Mouse (Mus musculus): Measurements from ENCODE around the gene Sipa1l2. TPM values are rescaled to one million over a fixed set of nuclear protein-coding genes. Genes with fewer than 3 reads are reported as not detected.

The Sipa1l2 gene
- polyA plus RNA-seq, 1 experiment from 2014 or later: 32.8 TPM

GRCm38 (mm10) chr8:125510861-125511668 is 58.5 kb downstream of the Sipa1l2 start:
- H3K9ac ChIP-seq: no peak overlapping the region
- no peak overlapping the region for H3K4me2 ChIP-seq
- no peaks in the 10 kb centered on the region for H3K36me3 ChIP-seq
- H3K9me3 ChIP-seq (replicated peaks): no peaks in the 10 kb centered on the region
- H3K27me3 ChIP-seq (replicated peaks): no peaks in the 10 kb centered on the region
- WGBS: 44% methylated on average over 14 of the region's 14 CpGs
- peak overlapping the region; percentile 57 for H3K27ac ChIP-seq (ENCODE audit: poor library complexity, severe bottlenecking)
- no peak overlapping the region for H3K4me3 ChIP-seq
- peaks cover 95% of the 10 kb centered on the region for H3K4me1 ChIP-seq (replicated peaks)
- ATAC-seq (ENCODE audit: insufficient number of reproducible peaks, low FRiP score): no peak

DNA sequence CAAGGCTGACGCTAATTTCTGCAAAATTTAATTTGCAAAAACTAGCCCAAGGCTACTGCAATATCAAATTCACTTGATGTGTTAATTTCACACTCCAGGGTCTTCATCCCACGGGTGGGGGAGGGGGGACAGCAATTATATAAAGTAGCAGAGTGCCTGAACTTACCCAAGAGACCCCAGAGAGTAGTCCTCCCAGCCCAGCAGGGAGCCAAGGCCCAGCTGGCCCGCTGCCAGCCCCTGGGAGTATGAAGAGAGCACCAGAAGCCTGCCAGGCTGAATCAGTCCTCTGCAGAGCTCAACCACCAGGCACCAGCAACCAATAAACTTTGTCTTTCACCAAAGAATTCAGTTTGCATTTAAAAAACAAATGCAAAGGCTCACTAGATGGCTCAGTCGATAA is 59.8 kb downstream of the Sipa1l2 start:
- H3K27me3 ChIP-seq (replicated peaks): no peaks in the 10 kb centered on the region
- no peak overlapping the region for H3K9ac ChIP-seq
- 44% methylated on average over 4 of the region's 4 CpGs for WGBS
- H3K4me3 ChIP-seq: no peak overlapping the region
- no peaks in the 10 kb centered on the region for H3K36me3 ChIP-seq
- no peak overlapping the region for H3K4me2 ChIP-seq
- peaks cover 96% of the 10 kb centered on the region for H3K4me1 ChIP-seq (replicated peaks)
- 0 out of 2 replicates have a peak, but pooled peaks have one; percentile 23 for ATAC-seq (ENCODE audit: insufficient number of reproducible peaks, low FRiP score)
- H3K27ac ChIP-seq (ENCODE audit: poor library complexity, severe bottlenecking): 0 out of 2 replicates have a peak overlapping the region, but pooled peaks have one; percentile 30
- no peaks in the 10 kb centered on the region for H3K9me3 ChIP-seq (replicated peaks)

GRCm38 (mm10) chr8:125509175-125509574 is 60.4 kb downstream of the Sipa1l2 start:
- Histone ChIP-seq H3K36me3 (no peaks in the 10 kb centered on the region), H3K9ac (no peak overlapping the region), H3K27ac (ENCODE audit: poor library complexity, severe bottlenecking) (no peak overlapping the region), H3K4me2 (no peak overlapping the region), H3K4me3 (no peak overlapping the region), H3K27me3 (replicated peaks) (no peaks in the 10 kb centered on the region), H3K9me3 (replicated peaks) (no peaks in the 10 kb centered on the region), H3K4me1 (replicated peaks) (peaks cover 96% of the 10 kb centered on the region)
- WGBS: 81% methylated on average over 6 of the region's 6 CpGs
- no peak for ATAC-seq (ENCODE audit: insufficient number of reproducible peaks, low FRiP score)

DNA sequence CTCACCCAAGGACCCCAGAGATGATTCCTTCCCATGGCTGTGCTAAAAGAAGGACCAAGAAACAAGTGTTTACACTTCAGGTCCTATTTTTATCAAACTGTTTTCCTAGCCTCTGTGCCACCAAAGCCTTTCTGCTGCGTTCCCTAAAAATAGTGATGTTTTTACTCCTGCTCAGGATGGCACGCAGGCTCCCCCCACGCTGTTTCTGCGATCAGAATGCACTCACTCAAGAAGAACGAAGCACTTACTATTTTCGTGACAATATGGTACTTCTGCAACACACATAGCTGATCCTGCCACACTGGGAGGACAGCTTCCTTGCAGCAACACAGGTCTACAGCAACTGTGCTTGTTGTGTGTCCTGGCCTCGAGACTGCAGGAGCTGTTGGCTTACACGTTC is 62.3 kb downstream of the Sipa1l2 start:
- Histone ChIP-seq H3K4me1 (replicated peaks) (peaks cover 91% of the 10 kb centered on the region), H3K27me3 (replicated peaks) (no peaks in the 10 kb centered on the region), H3K4me2 (peak overlapping the region; percentile 4; the same call in 1 of the 2 replicates), H3K4me3 (no peak overlapping the region), H3K36me3 (0 out of 2 replicates have a peak, but pooled peaks cover 3% of the 10 kb centered on the region), H3K27ac (ENCODE audit: poor library complexity, severe bottlenecking) (peak overlapping the region; percentile 48), H3K9ac (0 out of 2 replicates have a peak overlapping the region, but pooled peaks have one; percentile 3), H3K9me3 (replicated peaks) (no peaks in the 10 kb centered on the region)
- 37% methylated on average over 8 of the region's 8 CpGs for WGBS
- no peak for ATAC-seq (ENCODE audit: insufficient number of reproducible peaks, low FRiP score)

DNA sequence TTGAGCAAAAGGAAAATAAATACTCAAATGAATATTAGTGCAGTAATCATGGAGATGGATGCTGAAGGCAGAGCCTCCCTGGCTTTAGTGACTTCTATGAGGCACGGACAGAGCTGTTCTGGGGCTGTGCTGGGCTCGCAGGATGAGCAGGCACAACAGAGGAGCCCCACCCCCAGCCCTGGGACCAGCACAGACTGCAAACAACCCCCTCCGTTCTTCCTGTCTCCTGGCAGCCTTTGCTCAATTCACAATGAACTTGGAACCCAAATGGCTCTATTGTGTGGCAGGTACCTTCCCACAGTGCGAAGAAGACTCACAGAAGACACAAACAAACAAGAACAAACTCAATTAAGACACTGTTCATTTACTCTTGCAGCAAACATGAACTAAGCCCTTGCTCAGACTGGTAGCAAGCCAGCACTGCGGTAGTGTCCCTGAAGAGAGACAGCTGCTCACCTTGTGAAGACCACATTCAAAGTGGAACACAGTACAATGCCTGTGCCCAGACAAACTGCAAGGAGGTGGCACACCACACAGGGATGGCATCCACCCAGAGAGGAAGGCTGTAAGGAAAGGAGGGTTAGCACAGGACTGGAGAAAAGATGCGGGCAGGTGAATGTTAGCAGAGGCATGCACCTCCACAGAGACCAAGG is 64.9 kb downstream of the Sipa1l2 start:
- ATAC-seq (ENCODE audit: insufficient number of reproducible peaks, low FRiP score): no peak
- no peaks in the 10 kb centered on the region for H3K9me3 ChIP-seq (replicated peaks)
- no peak overlapping the region for H3K4me2 ChIP-seq
- 36% methylated on average over 6 of the region's 6 CpGs for WGBS
- H3K27me3 ChIP-seq (replicated peaks): no peaks in the 10 kb centered on the region
- H3K27ac ChIP-seq (ENCODE audit: poor library complexity, severe bottlenecking): no peak overlapping the region
- no peak overlapping the region for H3K4me3 ChIP-seq
- H3K9ac ChIP-seq: peak overlapping the region; percentile 16; the same call in 1 of the 2 replicates
- 0 out of 2 replicates have a peak, but pooled peaks cover 3% of the 10 kb centered on the region for H3K36me3 ChIP-seq
- H3K4me1 ChIP-seq (replicated peaks): peaks cover 87% of the 10 kb centered on the region

DNA sequence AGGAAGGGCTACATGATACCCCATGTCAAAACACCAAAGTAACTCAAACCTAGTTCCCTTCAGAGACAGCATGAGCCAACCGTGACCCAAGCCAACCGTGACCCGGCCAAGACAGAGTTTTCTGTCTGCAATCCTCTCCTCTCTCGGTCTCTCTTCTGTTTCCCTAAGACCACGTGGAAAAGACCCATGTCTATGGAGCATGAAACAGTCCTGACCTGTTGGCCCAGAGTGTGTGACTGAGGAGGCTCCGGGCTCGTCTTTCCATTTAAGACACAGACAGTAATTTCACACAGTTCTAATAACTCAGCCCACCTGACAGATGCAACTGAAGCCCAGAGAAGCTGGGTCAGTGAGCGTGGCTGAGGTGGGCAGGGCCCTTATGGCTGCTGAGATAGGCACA is 65.8 kb downstream of the Sipa1l2 start:
- H3K36me3 ChIP-seq: 0 out of 2 replicates have a peak, but pooled peaks cover 3% of the 10 kb centered on the region
- no peak overlapping the region for H3K27ac ChIP-seq (ENCODE audit: poor library complexity, severe bottlenecking)
- peaks cover 87% of the 10 kb centered on the region for H3K4me1 ChIP-seq (replicated peaks)
- H3K4me2 ChIP-seq: no peak overlapping the region
- no peak overlapping the region for H3K9ac ChIP-seq
- no peaks in the 10 kb centered on the region for H3K27me3 ChIP-seq (replicated peaks)
- ATAC-seq (ENCODE audit: insufficient number of reproducible peaks, low FRiP score): no peak
- 80% methylated on average over 8 of the region's 8 CpGs for WGBS
- no peak overlapping the region for H3K4me3 ChIP-seq
- no peaks in the 10 kb centered on the region for H3K9me3 ChIP-seq (replicated peaks)

DNA sequence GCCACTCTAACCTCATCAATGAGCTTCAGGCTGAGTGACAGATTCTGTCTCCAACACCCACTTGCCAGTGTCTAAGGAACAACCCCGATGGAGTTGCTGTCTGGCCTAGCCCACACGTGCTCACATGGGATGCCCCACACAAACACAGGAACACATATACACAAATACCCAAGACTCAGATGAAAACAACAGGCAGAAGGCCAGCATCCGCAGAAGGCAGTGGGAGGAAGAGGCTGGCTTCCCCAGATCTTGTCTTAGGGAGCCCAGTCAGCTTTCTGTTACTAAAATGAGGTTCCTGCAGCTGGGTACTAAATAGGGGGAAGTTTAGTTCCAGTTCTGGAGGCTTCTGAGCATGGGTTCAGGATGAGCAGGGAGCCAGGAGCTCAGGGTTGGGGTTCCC is 66.8 kb downstream of the Sipa1l2 start:
- H3K9me3 ChIP-seq (replicated peaks): no peaks in the 10 kb centered on the region
- 0 out of 2 replicates have a peak, but pooled peaks cover 3% of the 10 kb centered on the region for H3K36me3 ChIP-seq
- WGBS: 76% methylated on average over 3 of the region's 3 CpGs
- no peak overlapping the region for H3K27ac ChIP-seq (ENCODE audit: poor library complexity, severe bottlenecking)
- no peak overlapping the region for H3K4me2 ChIP-seq
- H3K9ac ChIP-seq: no peak overlapping the region
- ATAC-seq (ENCODE audit: insufficient number of reproducible peaks, low FRiP score): no peak
- H3K4me3 ChIP-seq: no peak overlapping the region
- peaks cover 87% of the 10 kb centered on the region for H3K4me1 ChIP-seq (replicated peaks)
- no peaks in the 10 kb centered on the region for H3K27me3 ChIP-seq (replicated peaks)

GRCm38 (mm10) chr8:125500005-125500404 is 69.6 kb downstream of the Sipa1l2 start:
- no peak overlapping the region; the same call in 1 of the 2 replicates for H3K9ac ChIP-seq
- H3K9me3 ChIP-seq (replicated peaks): no peaks in the 10 kb centered on the region
- no peak for ATAC-seq (ENCODE audit: insufficient number of reproducible peaks, low FRiP score)
- H3K27ac ChIP-seq (ENCODE audit: poor library complexity, severe bottlenecking): peak overlapping the region; percentile 58
- H3K36me3 ChIP-seq: 0 out of 2 replicates have a peak, but pooled peaks cover 3% of the 10 kb centered on the region
- H3K4me2 ChIP-seq: no peak overlapping the region
- peaks cover 86% of the 10 kb centered on the region for H3K4me1 ChIP-seq (replicated peaks)
- 74% methylated on average over 5 of the region's 5 CpGs for WGBS
- H3K27me3 ChIP-seq (replicated peaks): no peaks in the 10 kb centered on the region
- H3K4me3 ChIP-seq: no peak overlapping the region

GRCm38 (mm10) chr8:125498508-125498907 is 71.1 kb downstream of the Sipa1l2 start:
- Histone ChIP-seq H3K27ac (ENCODE audit: poor library complexity, severe bottlenecking) (peak overlapping the region; percentile 64), H3K9ac (no peak overlapping the region), H3K36me3 (0 out of 2 replicates have a peak, but pooled peaks cover 3% of the 10 kb centered on the region), H3K27me3 (replicated peaks) (no peaks in the 10 kb centered on the region), H3K4me2 (0 out of 2 replicates have a peak overlapping the region, but pooled peaks have one; percentile 1), H3K4me3 (no peak overlapping the region), H3K9me3 (replicated peaks) (no peaks in the 10 kb centered on the region), H3K4me1 (replicated peaks) (peaks cover 89% of the 10 kb centered on the region)
- WGBS: 37% methylated on average over 10 of the region's 10 CpGs
- ATAC-seq (ENCODE audit: insufficient number of reproducible peaks, low FRiP score): no peak

- Histone ChIP-seq H3K36me3 (peaks cover 18% of the 10 kb centered on the region), H3K4me1 (replicated peaks) (peaks cover 85% of the 10 kb centered on the region), H3K9me3 (replicated peaks) (no peaks in the 10 kb centered on the region), H3K9ac (0 out of 2 replicates have a peak overlapping the region, but pooled peaks have one; percentile 39), H3K27me3 (replicated peaks) (no peaks in the 10 kb centered on the region), H3K4me3 (no peak overlapping the region), H3K27ac (ENCODE audit: poor library complexity, severe bottlenecking) (peak overlapping the region; percentile 54), H3K4me2 (no peak overlapping the region)
- ATAC-seq (ENCODE audit: insufficient number of reproducible peaks, low FRiP score): no peak
- 69% methylated on average over 2 of the region's 2 CpGs for WGBS
Observed at GRCm38 (mm10) chr8:125495545-125495944, 74.1 kb downstream of the Sipa1l2 start.

DNA sequence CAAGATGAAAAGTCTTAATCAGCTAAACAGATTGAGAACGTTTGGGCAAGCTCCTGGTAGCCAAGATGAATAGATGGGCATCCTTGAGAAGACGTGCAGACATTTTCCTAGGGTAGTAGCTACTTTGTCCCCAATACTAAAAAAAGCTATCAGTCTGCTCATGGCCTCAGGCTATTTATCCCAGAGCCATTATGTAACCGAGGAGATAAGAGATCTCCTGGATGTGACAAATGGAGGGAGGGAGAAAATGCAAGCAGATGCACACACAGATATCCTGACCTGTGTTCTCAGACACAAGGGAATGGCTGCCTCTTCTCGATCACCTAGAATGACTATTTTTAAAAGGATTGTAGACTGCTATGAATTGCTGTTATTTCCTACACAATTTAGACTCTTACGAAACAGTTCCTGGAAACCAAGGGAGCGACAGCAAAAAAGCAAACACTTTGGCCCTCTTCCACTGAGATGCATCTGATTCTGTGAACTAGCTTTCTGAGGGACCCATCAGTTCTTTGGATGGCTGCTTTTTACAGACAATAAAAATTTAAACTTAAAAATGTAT is 76.3 kb downstream of the Sipa1l2 start:
- no peak overlapping the region for H3K4me3 ChIP-seq
- no peak overlapping the region for H3K9ac ChIP-seq
- H3K4me2 ChIP-seq: no peak overlapping the region
- no peaks in the 10 kb centered on the region for H3K27me3 ChIP-seq (replicated peaks)
- no peak for ATAC-seq (ENCODE audit: insufficient number of reproducible peaks, low FRiP score)
- no peak overlapping the region; the same call in 1 of the 2 replicates for H3K27ac ChIP-seq (ENCODE audit: poor library complexity, severe bottlenecking)
- H3K36me3 ChIP-seq: peaks cover 28% of the 10 kb centered on the region
- WGBS: 48% methylated on average over 6 of the region's 6 CpGs
- H3K9me3 ChIP-seq (replicated peaks): no peaks in the 10 kb centered on the region
- H3K4me1 ChIP-seq (replicated peaks): peaks cover 78% of the 10 kb centered on the region
